Comparison of ENCODE assay signal across 18 mouse cellular contexts in genomic region chr13:32775889-32776288, GRCm38 (mm10). TPM values are rescaled to one million over a fixed set of nuclear protein-coding genes. Genes with fewer than 3 reads are reported as not detected.
A peak's percentile ranks its signal among the peaks of the same experiment; 100 is the strongest.
DNase-seq lines count a peak whose midpoint lies in the region; ATAC-seq and TF ChIP-seq lines count a peak whose summit lies in the region.
"Had no signal": no experiment of that assay in that cellular context is flagged by ENCODE, and none has a peak within 500 bp of the region (broad histone marks: within the 10 kb centered on the region; RNA-seq: fewer than 3 reads in every experiment).

No protein-coding gene starts in this region.

- H3K4me1 ChIP-seq in heart, postnatal 0 days (ENCODE audit: control insufficient read depth, insufficient read depth), result peaks cover 26% of the 10 kb centered on the region; the same call in 1 of the 2 replicates
- H3K4me1 ChIP-seq in heart, embryonic 10.5 days, result no peaks in the 10 kb centered on the region
- no peaks in the 10 kb centered on the region for H3K4me1 ChIP-seq in midbrain, postnatal 0 days (ENCODE audit: insufficient read depth, low read length)
- H3K4me1 ChIP-seq in midbrain, embryonic 14.5 days (ENCODE audit: control insufficient read depth, insufficient read depth, low read length), result no peaks in the 10 kb centered on the region
- H3K4me1 ChIP-seq: forebrain, embryonic 13.5 days; midbrain, embryonic 15.5 days; neural tube, embryonic 13.5 days had no signal

- TF ChIP-seq CTCF in heart, postnatal 0 days (IDR thresholded peaks at IDR 0.05; ENCODE audit: low read depth), result no peak
- no peak for TF ChIP-seq CTCF in midbrain, postnatal 0 days (IDR thresholded peaks at IDR 0.05)

- H3K9ac ChIP-seq in heart, postnatal 0 days (replicated peaks; ENCODE audit: low read depth, low read length), result peak overlapping the region; percentile 31; the same call in 1 of the 2 replicates
- H3K9ac ChIP-seq in midbrain, postnatal 0 days (replicated peaks; ENCODE audit: low read length, poor library complexity, severe bottlenecking), result no peak overlapping the region
- no peak overlapping the region for H3K9ac ChIP-seq in midbrain, embryonic 14.5 days (replicated peaks; ENCODE audit: low read length)
- H3K9ac ChIP-seq: forebrain, embryonic 13.5 days; limb, embryonic 12.5 days; midbrain, embryonic 15.5 days; neural tube, embryonic 13.5 days had no signal

- DNase-seq in frontal cortex, postnatal 10 days (ENCODE audit: low spot score in 2 of 2), result no peak
- DNase-seq in heart, postnatal 0 days (ENCODE audit: low spot score), result no peak
- no peak for DNase-seq in heart, embryonic 10.5 days (ENCODE audit: low spot score)
- peak; percentile 15 for DNase-seq in midbrain, postnatal 0 days (ENCODE audit: low spot score)
- DNase-seq in midbrain, embryonic 14.5 days, result no peak
- no peak for DNase-seq in ovary, postnatal 14 days (ENCODE audit: low spot score)
- DNase-seq: cerebellum, adult 9-10 months; gastrocnemius, postnatal 36 days; layer of hippocampus, postnatal 36 days; retina, postnatal 1 day had no signal

- WGBS in heart, postnatal 0 days, result 71% methylated on average over 9 of the region's 9 CpGs
- 95% methylated on average over 9 of the region's 9 CpGs for WGBS in heart, embryonic 10.5 days
- 91% methylated on average over 9 of the region's 9 CpGs for WGBS in midbrain, postnatal 0 days
- WGBS in midbrain, embryonic 14.5 days, result 95% methylated on average over 9 of the region's 9 CpGs

- H3K9me3 ChIP-seq in heart, postnatal 0 days (replicated peaks; ENCODE audit: control insufficient read depth, low read length), result no peaks in the 10 kb centered on the region
- H3K9me3 ChIP-seq in heart, embryonic 10.5 days, result no peaks in the 10 kb centered on the region
- no peaks in the 10 kb centered on the region for H3K9me3 ChIP-seq in midbrain, postnatal 0 days (ENCODE audit: low read length)
- H3K9me3 ChIP-seq in midbrain, embryonic 14.5 days (ENCODE audit: control insufficient read depth, low read length), result no peaks in the 10 kb centered on the region
- H3K9me3 ChIP-seq: forebrain, embryonic 13.5 days; limb, embryonic 12.5 days; midbrain, embryonic 15.5 days; neural tube, embryonic 13.5 days had no signal

- TF ChIP-seq EP300 in heart, postnatal 0 days (IDR thresholded peaks at IDR 0.05; ENCODE audit: low read depth), result no peak; the same call in 1 of the 2 replicates

- H3K36me3 ChIP-seq in heart, postnatal 0 days (replicated peaks; ENCODE audit: control insufficient read depth, insufficient read depth, low read length), result no peaks in the 10 kb centered on the region
- H3K36me3 ChIP-seq in heart, embryonic 10.5 days, result no peaks in the 10 kb centered on the region
- H3K36me3 ChIP-seq in midbrain, postnatal 0 days (ENCODE audit: insufficient read depth, low read length), result no peaks in the 10 kb centered on the region
- H3K36me3 ChIP-seq in midbrain, embryonic 14.5 days (ENCODE audit: control insufficient read depth, insufficient read depth, low read length), result no peaks in the 10 kb centered on the region
- H3K36me3 ChIP-seq: limb, embryonic 12.5 days; midbrain, embryonic 15.5 days; neural tube, embryonic 13.5 days had no signal

- H3K4me3 ChIP-seq in heart, postnatal 0 days (ENCODE audit: low read depth, low read length), result peak overlapping the region; percentile 7
- no peak overlapping the region for H3K4me3 ChIP-seq in heart, embryonic 10.5 days
- H3K4me3 ChIP-seq in midbrain, postnatal 0 days (ENCODE audit: low read depth, low read length), result no peak overlapping the region
- no peak overlapping the region for H3K4me3 ChIP-seq in midbrain, embryonic 14.5 days (replicated peaks; ENCODE audit: low read depth, low read length)
- H3K4me3 ChIP-seq: forebrain, embryonic 13.5 days; limb, embryonic 12.5 days; midbrain, embryonic 15.5 days; neural tube, embryonic 13.5 days had no signal

- peak overlapping the region; percentile 26 for H3K4me2 ChIP-seq in heart, postnatal 0 days (ENCODE audit: low read depth, low read length)
- H3K4me2 ChIP-seq in midbrain, postnatal 0 days (ENCODE audit: low read depth, low read length, poor library complexity, severe bottlenecking), result no peak overlapping the region
- H3K4me2 ChIP-seq in midbrain, embryonic 14.5 days (ENCODE audit: low read length), result no peak overlapping the region
- H3K4me2 ChIP-seq: forebrain, embryonic 13.5 days; limb, embryonic 12.5 days; midbrain, embryonic 15.5 days; neural tube, embryonic 13.5 days had no signal

- peak; percentile 53 for ATAC-seq in frontal cortex, adult (ENCODE audit: low TSS enrichment)
- peak; percentile 9; the same call in 1 of the 2 replicates for ATAC-seq in heart, postnatal 0 days (ENCODE audit: insufficient read depth, low read depth)
- ATAC-seq in midbrain, postnatal 0 days (ENCODE audit: low FRiP score), result no peak
- ATAC-seq in midbrain, embryonic 14.5 days (ENCODE audit: low FRiP score, low TSS enrichment), result no peak
- no peak for ATAC-seq in inflammation-experienced regulatory T-cells, adult 6 months
- ATAC-seq: forebrain, embryonic 13.5 days; hindbrain, postnatal 0 days; midbrain, embryonic 15.5 days had no signal

- H3K27me3 ChIP-seq in heart, postnatal 0 days (ENCODE audit: control insufficient read depth, insufficient read depth, low read length), result no peaks in the 10 kb centered on the region
- H3K27me3 ChIP-seq in heart, embryonic 10.5 days (ENCODE audit: insufficient read depth, poor library complexity, severe bottlenecking), result no peaks in the 10 kb centered on the region
- no peaks in the 10 kb centered on the region for H3K27me3 ChIP-seq in midbrain, postnatal 0 days (ENCODE audit: insufficient read depth, low read length)
- H3K27me3 ChIP-seq in midbrain, embryonic 14.5 days (ENCODE audit: control insufficient read depth, insufficient read depth, low read length), result no peaks in the 10 kb centered on the region
- H3K27me3 ChIP-seq: forebrain, embryonic 13.5 days; limb, embryonic 12.5 days; midbrain, embryonic 15.5 days; neural tube, embryonic 13.5 days had no signal

- peak overlapping the region; percentile 83 for H3K27ac ChIP-seq in heart, postnatal 0 days (ENCODE audit: low read depth)
- H3K27ac ChIP-seq in heart, embryonic 10.5 days, result no peak overlapping the region
- no peak overlapping the region for H3K27ac ChIP-seq in midbrain, postnatal 0 days (ENCODE audit: low read depth, low read length)
- no peak overlapping the region for H3K27ac ChIP-seq in midbrain, embryonic 14.5 days (replicated peaks; ENCODE audit: low read depth, low read length)
- H3K27ac ChIP-seq: forebrain, embryonic 13.5 days; hindbrain, postnatal 0 days; limb, embryonic 12.5 days; midbrain, embryonic 15.5 days; neural tube, embryonic 13.5 days had no signal

RNA-seq across cellular contexts. Expression of gene Mylk4, which starts 7.9 kb away (rescaled TPM):
- total RNA-seq in heart, postnatal 0 days (2014; rRNA removed; ENCODE audit: low replicate concordance), result 1.6 and 5.6 TPM in 2 replicates
- polyA plus RNA-seq in heart, postnatal 0 days (2015; fragmentation: Nextera tagmentation; extraction: Ambion mirVana), result 2.4 and 2.8 TPM in 2 replicates
- polyA plus RNA-seq in heart, embryonic 10.5 days (2016; fragmentation: Nextera tagmentation; extraction: Ambion mirVana), result 0.07 TPM in 1 of 2 replicates, not detected in the other
- total RNA-seq in midbrain, postnatal 0 days (2014; rRNA removed), result 0.14 TPM in 1 of 2 replicates, not detected in the other
- polyA plus RNA-seq in midbrain, postnatal 0 days (2015; fragmentation: Nextera tagmentation; extraction: Ambion mirVana), result 0.05 and 0.31 TPM in 2 replicates
- polyA plus RNA-seq in midbrain, embryonic 14.5 days (2014; fragmentation: Nextera tagmentation; extraction: Ambion mirVana), result 0.20 TPM in 1 of 2 replicates, not detected in the other
- polyA plus RNA-seq in inflammation-experienced regulatory T-cells, adult 6 months (2017; shearing (Covaris generic)), result not detected
- total RNA-seq: hindbrain, postnatal 0 days had no signal
- polyA plus RNA-seq: forebrain, embryonic 13.5 days had no signal

RNA-seq across cellular contexts. Expression of gene Wrnip1, which starts 25.9 kb away (rescaled TPM):
- total RNA-seq in heart, postnatal 0 days (2014; rRNA removed; ENCODE audit: low replicate concordance), result 33.1 and 66.7 TPM in 2 replicates
- 11.2 and 12.1 TPM in 2 replicates for polyA plus RNA-seq in heart, postnatal 0 days (2015; fragmentation: Nextera tagmentation; extraction: Ambion mirVana)
- polyA plus RNA-seq in heart, embryonic 10.5 days (2016; fragmentation: Nextera tagmentation; extraction: Ambion mirVana), result 20.6 and 30.0 TPM in 2 replicates
- 73.8 and 84.0 TPM in 2 replicates for total RNA-seq in midbrain, postnatal 0 days (2014; rRNA removed)
- polyA plus RNA-seq in midbrain, postnatal 0 days (2015; fragmentation: Nextera tagmentation; extraction: Ambion mirVana), result 31.2 and 33.6 TPM in 2 replicates
- polyA plus RNA-seq in midbrain, embryonic 14.5 days (2014; fragmentation: Nextera tagmentation; extraction: Ambion mirVana), result 26.5 and 28.0 TPM in 2 replicates
- 10 to 100 TPM in 1 of 3 experiments, 1 to 10 TPM in 2; 6.4 to 10.0 (median 8.2) TPM for polyA plus RNA-seq in inflammation-experienced regulatory T-cells, adult 6 months (2017; shearing (Covaris generic))

RNA-seq across cellular contexts. Expression of gene D930007J09Rik, which starts 26.8 kb away (rescaled TPM):
- total RNA-seq in heart, postnatal 0 days (2014; rRNA removed; ENCODE audit: low replicate concordance), result not detected in 2 replicates
- not detected in 2 replicates for polyA plus RNA-seq in heart, postnatal 0 days (2015; fragmentation: Nextera tagmentation; extraction: Ambion mirVana)
- polyA plus RNA-seq in heart, embryonic 10.5 days (2016; fragmentation: Nextera tagmentation; extraction: Ambion mirVana), result not detected in 2 replicates
- total RNA-seq in midbrain, postnatal 0 days (2014; rRNA removed), result not detected in 2 replicates
- polyA plus RNA-seq in midbrain, postnatal 0 days (2015; fragmentation: Nextera tagmentation; extraction: Ambion mirVana), result not detected in 2 replicates
- polyA plus RNA-seq in midbrain, embryonic 14.5 days (2014; fragmentation: Nextera tagmentation; extraction: Ambion mirVana), result not detected in 2 replicates
- not detected for polyA plus RNA-seq in inflammation-experienced regulatory T-cells, adult 6 months (2017; shearing (Covaris generic))
- total RNA-seq: gastrocnemius, postnatal 36 days; hindbrain, postnatal 0 days had no signal
- polyA plus RNA-seq: forebrain, embryonic 13.5 days; hindbrain, postnatal 0 days; limb, embryonic 12.5 days; lung, embryonic 16.5 days; midbrain, embryonic 15.5 days; neural tube, embryonic 13.5 days had no signal

Comparison
In these comparisons a context has a peak if more than half of its experiments do, and no peak if none do; other contexts are left out.
1. ATAC-seq: peak in frontal cortex, adult (single experiment) and heart, postnatal 0 days (single experiment); none in midbrain, postnatal 0 days (single experiment), midbrain, embryonic 14.5 days (single experiment) and inflammation-experienced regulatory T-cells, adult 6 months (single experiment).